Mouse (Mus musculus) yolk sac, embryonic 10.5 days (tissue): ENCODE data around the gene Morn4.

Experiments
- DNase-seq: peaks from one replicate; pipeline ENCODE4 v3.0.0-alpha.2; 2017; ENCODE audit warnings: low spot score

Gene Morn4

GRCm38 (mm10) chr19:42043988-42044387 is 42.2 kb downstream of the Morn4 start:
- no peak for DNase-seq

DNA sequence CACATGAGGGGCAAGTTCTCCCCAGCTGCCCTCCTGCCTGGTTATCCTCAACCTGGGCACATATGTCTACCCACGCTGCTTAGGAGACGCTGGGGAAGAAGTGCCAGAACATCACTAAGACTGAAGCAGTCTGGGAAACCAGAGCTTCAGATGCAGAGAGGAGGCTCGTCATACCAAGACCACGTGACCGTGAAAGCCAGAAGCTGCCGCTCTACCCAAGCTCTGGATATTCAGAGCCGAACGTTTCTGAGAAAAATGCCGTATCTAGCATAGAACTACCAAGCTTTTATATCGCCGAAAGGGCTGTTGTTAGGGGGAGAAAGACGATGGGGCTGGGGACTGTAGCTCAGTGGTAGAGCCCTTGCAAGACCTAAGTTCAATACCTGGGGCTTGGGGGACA is 47.8 kb downstream of the Morn4 start:
- no peak for DNase-seq

DNA sequence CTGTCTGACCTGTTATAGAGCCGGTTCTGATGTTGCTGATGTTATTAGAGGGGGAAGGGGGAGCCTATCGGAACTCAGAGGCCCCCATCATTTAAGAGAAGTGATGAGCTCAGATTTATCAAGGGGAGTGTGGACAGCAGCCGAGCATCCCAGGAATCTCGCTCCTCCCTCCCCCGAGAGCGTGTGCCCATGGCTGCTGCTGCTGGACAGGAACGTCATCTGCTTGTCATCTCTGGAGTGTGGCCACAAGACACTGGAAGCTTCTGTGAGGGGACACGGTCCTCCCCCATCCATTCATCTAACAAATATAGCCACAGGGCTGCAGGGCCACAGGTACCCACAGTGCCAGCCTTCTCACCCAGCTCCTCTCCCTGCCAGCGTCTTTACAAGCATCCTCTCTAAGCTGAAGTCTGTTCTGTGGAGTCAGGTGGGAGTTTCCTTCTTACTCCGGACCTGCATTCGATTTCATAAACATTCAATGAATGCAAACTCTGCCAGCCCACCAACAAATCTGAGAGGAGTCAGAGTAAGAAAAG is 48.9 kb downstream of the Morn4 start:
- DNase-seq: no peak

DNA sequence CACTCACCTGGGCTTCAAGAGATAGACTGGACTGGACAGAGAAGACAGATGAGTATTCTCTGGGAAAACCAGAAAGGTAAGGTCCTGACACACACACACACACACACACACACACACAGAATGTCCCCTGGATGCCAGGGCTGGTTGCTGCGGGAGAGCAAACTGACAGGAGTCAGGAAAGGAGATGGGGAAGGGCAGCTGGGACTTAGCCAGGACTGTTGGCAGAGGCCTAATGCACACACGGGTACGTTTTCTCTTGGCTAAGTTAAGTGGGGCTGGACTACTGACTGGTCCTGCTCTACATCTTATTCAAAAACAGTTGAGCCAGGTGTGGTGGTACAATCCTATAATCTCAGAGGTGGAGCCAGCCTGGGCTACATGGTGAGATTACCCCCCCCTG is 49.8 kb downstream of the Morn4 start:
- DNase-seq: no peak

DNA sequence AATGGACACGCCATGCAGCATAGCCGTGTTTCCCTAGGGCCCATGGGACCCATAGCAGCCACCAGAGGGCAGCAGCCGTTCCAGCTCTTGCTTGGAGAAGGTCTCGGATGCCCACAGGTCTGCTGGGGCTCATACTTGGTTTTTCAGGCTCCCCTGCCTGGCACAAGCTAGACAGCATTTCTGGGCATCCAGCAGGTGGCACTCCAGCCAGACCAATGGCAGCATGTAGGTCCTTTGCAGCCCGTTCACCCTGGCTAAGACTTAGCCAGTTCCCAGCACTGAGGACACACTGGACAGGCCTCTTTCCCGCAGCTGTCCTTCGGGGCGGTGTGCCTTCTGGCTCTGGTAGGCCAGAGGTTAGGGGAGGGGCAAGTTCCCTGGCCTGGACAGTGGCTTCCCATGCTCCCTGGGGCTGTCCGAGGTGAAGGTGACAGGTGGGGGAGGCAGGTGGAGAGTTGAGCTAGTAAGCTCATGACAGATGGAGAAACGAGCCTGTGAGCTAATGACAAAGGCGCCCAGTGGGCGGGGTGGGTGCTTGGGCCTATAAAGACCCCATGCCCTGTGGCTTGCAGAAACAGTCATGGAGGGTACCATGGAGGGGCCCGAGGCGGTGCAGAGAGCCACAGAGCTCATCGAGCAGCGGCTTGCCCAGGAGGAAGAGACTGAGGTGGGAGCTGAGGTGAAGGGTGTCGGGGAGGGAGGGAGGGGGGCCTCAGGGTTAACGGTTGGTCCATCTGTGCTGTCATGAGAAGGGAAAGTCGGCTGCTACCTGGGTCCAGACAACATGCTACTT is 50.5 kb downstream of the Morn4 start, which contains the start of gene Ankrd2:
TSS of gene Ankrd2 (plus strand) at position 545 of the 793 bp plus-strand sequence.
- DNase-seq: peak; percentile 67

DNA sequence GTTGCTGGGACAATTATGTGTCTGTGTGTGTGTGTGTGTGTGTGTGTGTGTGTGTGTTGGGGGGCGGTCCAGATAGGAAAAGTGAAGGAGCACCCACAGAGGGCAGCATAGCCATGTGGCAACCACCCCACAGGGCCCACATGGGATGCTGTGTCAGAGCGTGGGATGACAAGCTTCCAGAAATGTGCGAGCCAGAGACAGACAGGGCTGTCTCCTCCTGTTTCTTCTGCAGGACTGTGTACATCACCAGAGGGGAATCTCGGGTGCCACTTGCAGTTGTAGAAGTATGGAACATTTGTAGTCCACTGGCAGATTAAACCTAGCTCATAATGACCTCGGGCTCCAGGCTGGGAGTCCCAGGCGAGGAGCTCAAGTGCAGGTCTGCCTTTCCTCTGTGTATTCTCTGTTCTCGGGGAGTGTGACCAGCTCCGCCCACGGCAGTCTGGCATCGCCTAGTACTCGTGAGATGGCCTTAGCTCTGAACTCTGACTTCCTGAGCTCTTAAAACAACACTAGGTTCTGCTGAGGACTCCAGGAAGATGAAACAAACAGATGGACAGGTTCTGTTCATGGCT is 51.2 kb downstream of the Morn4 start:
- no peak for DNase-seq

DNA sequence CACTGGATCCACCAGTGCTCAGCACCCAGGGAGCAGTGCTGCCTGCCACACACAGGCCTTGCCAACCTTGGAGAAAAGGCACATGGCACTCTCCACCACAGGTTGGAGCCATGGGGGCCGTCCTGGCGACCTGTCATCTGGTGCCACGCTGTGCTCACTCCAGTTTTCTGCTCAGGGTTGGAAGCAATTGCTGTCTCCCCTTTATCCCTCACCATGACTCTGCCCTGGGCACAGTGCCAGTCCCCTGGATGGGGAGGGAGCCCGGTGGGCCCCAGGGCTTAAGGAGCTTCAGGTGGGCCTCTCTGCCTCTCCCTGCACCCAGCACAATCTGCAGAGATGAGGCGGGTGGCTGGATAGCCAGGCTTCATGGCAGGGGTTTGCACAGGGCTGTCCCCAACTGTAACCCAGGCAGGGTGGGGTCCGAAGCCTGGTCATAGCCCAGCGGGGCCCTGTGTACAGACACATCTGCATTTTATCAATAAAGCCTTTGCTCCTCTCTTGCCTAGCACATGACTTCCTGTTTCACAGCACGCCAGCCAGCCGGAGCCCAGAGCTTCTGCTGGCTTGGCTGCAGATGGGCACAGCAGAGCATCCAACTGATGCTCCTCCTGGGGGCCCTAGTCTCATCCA is 51.9 kb downstream of the Morn4 start:
- DNase-seq: no peak

GRCm38 (mm10) chr19:42033611-42034010 is 52.5 kb downstream of the Morn4 start:
- DNase-seq: no peak

DNA sequence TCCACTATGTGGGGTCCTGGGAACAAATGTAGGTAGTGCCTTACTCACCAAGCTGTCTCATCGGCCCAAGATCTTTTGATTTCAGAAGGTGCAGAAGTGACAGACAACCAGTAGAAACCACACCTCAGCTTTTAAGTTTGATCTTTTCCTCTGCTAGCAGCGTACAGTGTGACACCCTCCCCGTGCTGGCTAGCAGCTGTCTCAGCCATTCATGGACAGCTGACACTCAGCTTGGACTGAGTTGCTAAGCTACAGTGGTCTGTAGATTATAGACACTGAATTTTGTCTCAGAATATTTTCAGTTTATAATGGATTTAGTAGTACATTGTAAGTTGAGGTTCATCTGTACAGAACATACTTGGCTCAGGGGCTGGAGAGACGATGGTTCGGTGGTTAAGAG is 55.0 kb downstream of the Morn4 start:
- DNase-seq: no peak

- DNase-seq: peak; percentile 56
Observed at GRCm38 (mm10) chr19:42026158-42026557, 60.0 kb downstream of the Morn4 start.
